Mouse (Mus musculus) T-cell, adult 2 months (primary cell): ENCODE results near the gene Sesn3.
"Not testable (repeated sequence)": the region's sequence is repeated elsewhere in the genome, so short reads cannot be mapped to it uniquely, and the experiment has no call there.

Experiments
- DNase-seq: peaks from one replicate; pipeline ENCODE4 v3.0.0; 2022; ENCODE audit warnings: low spot score

Gene Sesn3

DNA sequence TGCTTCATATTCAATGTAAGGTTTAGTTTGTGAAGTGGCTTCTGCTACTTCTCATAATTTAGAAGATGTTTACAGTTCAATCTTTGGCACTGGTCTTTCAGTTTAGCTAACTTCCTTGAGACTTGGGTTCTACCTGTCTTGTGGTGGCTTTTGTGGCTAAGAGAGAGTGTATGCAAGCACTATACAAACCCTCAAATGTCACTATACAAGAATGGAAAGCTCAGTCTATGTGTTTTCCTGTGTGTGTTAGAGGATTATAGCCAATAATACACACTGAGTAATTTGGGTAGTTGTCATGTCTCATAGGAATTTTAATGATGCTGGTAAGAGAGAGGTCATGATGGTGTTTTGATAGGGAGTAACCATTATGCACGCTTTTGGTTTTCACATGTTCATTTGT lies 5.8 kb downstream of the Sesn3 start:
- DNase-seq: peak; percentile 39

DNA sequence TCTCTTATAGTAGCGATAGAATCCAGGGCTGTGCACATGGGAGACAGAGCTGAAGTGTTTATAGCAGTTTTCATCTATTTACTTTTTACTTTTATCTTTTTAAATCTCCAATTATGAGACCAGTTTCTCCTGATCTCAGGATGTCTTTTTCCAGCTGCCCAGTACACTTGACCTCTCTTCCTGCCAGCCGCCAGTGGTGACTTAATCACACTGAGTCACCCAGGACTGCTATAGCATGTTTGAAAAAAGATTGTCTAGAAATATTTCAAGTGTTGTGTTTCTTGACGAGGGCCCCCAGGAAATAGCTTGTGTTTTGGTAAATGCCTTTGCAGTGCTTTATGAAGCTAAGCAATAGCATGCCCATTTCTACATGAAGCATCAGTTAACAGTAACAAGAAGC lies 10.2 kb downstream of the Sesn3 start:
- DNase-seq: no peak

DNA sequence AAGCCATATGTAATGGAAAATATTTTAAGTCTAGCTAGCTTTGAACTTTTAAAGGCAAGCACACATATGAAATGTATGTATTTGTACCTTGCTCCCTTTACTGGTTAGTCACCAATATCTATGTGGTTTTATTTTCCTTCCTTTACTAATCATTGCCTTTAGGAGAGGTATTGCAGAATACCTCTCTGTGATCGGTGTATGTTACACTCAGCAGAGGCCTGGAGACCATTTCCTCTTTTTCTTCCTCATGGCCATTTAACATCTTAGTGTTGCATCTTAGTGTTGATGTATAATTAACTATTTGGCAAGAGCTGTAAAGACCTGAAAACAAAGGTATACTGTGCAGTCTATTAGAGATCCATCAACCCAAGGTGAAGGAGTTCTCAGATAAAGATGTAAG lies 12.4 kb downstream of the Sesn3 start:
- no peak for DNase-seq

DNA sequence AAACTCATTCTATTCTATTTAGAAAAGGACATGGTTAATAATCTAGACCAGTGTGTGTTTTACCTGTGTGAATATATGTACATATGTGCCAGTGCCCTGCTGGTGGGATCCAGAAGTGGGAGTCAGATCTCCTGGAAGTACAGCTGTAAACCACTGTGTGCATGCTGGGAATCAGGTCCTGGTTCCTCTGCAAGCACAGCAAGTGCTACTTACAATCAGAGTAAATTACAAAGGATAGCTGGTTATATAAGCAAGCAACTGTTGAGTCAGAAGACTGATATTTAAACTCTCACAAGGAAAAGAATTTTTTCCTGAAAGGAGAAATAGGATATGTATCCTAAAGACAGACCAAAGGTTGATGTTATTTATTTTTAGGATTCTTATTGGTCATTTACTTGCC lies 13.6 kb downstream of the Sesn3 start:
- DNase-seq: no peak

GRCm38 (mm10) chr9:14293866-14294265 lies 19.0 kb downstream of the Sesn3 start:
- peak; percentile 44 for DNase-seq

DNA sequence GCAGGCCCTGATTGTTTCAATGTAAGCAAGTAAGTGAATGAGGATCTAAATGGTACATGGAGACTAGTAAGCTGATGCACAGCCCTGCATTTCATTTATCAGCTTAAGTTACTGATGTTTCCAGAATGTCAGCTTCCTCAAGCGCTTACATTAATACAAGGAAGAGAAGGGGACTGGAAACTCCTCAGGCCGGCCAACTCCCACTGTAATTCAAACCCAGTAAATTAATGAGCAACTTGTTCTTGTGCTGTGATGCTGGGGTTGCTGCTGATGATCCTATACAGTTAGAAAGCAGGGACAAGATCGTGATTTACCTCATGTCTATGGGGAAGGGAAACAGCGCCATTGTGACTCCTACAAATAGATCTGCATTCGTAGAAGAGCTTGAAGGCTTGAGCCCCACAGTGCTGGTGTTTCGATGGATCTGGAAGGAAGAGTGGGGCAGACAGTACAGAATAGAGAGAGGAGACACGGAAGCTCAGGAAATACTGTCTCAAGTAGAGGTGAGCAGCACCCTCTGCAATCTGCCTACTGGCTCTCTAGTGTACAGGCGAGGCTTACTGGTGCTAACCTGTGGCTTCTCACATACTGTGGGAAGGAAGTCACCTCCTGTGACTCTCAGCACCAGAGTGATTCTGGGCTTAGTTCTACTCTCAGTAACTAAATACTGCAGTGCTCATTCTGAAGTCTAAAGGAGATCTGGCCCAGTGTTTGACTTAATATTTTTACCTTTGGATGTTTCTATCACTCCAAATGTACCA lies 21.0 kb downstream of the Sesn3 start:
- peak; percentile 49 for DNase-seq

DNA sequence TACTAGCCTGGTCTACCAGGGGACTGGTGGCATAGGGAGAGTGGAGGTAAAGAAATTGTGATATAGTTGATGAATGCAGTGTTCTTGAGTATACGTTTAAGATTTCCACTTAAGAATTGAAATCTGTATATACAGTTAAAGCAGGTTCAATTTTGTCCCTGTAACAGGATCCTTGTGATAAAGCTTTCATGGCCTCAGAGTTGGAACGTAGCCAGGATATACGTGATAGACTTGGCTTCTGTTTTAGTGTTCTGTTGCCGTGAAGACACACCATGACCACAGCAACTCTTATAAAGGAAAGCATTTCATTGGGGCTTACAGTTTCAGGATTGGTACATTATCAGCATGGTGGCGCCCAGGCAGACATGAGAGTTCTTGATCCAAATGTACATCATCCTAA lies 22.3 kb downstream of the Sesn3 start:
- no peak for DNase-seq

GRCm38 (mm10) chr9:14299819-14300218 lies 25.0 kb downstream of the Sesn3 start:
- DNase-seq: no peak

- no peak for DNase-seq
These were observed 25.9 kb downstream of the Sesn3 start for GRCm38 (mm10) chr9:14300795-14301194.

- DNase-seq: no peak
These were observed 29.5 kb downstream of the Sesn3 start for GRCm38 (mm10) chr9:14304262-14304968.

DNA sequence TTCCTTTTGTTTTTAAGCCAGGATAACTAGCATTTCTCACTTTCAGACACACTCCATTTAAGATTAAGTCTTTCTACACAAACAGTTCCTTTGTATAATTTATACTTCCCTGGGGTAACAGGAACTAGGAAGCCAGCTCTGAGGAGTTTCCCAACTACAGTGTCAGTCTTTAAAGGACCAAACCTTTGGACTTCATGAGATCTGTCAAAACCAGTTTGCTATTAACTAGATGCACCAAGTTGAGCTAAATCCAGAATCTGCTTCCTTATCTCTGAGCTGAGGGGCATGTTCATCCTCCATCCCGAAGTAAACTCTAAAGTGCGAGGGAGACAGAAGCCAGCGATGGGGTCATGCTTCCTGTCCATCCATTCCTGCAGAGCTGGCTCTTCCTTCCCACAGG lies 32.5 kb downstream of the Sesn3 start:
- DNase-seq: no peak

GRCm38 (mm10) chr9:14313968-14314367 lies 39.1 kb downstream of the Sesn3 start:
- DNase-seq: no peak

- no peak for DNase-seq
These were observed 39.6 kb downstream of the Sesn3 start for GRCm38 (mm10) chr9:14314477-14314876.

- no peak for DNase-seq
These were observed 41.8 kb downstream of the Sesn3 start for GRCm38 (mm10) chr9:14316618-14317017.

- no peak for DNase-seq
These were observed 61.0 kb downstream of the Sesn3 start for GRCm38 (mm10) chr9:14335829-14336228.

DNA sequence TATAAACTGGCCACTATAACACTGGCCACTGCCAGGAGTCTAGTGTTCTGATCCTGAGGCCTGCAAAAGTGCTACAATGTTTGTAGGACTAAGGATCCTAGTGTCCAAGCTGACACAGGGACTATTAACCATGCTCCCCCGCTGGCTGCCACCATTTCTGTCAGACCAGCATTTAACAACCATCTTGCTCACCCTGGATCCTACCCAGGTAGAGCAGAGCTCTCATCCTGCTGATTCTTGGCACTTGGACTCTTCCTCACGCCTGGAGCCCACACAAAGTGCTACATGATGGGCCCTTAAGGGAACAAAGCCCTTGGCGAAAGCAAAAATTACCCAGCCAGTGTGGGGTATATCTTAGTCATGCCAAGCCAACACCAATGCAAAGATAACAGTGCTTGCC lies 62.0 kb downstream of the Sesn3 start:
- DNase-seq: no peak

DNA sequence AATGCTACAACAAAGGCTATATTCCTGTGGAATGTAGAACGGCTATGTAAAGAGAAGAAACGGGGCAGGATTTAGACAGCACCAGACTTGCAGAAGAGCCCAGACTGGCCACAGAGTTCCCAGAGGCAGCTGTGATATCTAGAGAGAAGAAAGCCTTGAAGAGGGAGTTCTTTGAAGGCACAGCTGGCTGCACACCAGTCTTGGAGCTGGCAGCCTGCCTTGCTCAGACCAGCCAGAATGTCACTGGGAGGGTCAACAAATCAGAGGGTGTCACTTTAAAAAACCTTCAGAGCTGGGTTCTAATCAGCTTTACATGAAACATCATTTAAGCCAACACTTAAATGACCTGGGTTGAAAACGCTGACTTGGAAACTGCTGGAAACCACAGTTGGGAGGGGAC lies 63.8 kb downstream of the Sesn3 start:
- no peak for DNase-seq

- peak; percentile 74 for DNase-seq
These were observed 67.3 kb downstream of the Sesn3 start for GRCm38 (mm10) chr9:14342041-14342668.

DNA sequence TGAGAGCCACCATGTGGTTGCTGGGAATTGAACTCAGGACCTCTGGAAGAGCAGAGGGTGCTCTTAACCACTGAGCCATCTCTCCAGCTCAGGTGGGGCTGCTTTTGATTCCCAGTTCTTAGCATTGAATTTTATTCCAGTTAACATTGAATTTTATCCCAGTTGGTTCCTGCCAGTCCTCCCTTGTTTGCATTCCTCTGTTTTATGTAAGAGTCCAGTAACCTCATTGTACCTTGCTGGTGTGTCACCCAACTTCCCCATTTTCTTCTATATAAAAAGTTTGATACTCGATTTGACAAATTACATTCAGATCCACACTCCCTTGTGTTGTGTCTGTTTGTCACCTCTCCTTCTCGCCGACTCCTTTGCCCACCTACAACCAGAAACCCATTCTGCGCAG lies 71.0 kb downstream of the Sesn3 start:
- DNase-seq: not testable (repeated sequence)

DNA sequence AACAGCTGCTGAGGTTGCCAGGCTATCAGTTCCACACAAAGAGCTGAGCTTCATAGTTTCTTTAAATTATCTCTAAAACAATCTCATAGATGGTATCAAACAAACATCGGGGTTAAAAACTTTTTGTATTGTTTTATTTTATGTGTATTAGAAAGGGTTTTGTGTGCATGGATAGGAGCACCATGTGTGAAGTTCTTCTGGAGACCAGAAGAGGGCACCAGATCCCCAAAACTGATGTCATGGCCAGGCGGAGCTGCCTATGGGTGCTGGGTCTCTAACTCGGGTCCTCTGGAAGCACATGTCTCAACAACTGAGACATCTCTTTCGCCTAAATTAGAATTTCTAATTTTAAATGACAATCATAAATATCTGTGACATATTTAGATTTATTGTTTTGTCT lies 73.5 kb downstream of the Sesn3 start:
- DNase-seq: peak; percentile 22

- DNase-seq: no peak
These were observed 74.5 kb downstream of the Sesn3 start for GRCm38 (mm10) chr9:14349380-14349779.

- DNase-seq: no peak
These were observed 75.9 kb downstream of the Sesn3 start for GRCm38 (mm10) chr9:14350787-14351186.

GRCm38 (mm10) chr9:14352337-14352736 lies 77.5 kb downstream of the Sesn3 start:
- DNase-seq: no peak
